Mouse (Mus musculus): Measurements from ENCODE around the gene Capn7.

Gene Capn7

GRCm38 (mm10) chr14:31365350-31365749 lies 28.9 kb downstream of the Capn7 start:
- peak; percentile 82 for DNase-seq (ENCODE audit: low spot score)

DNA sequence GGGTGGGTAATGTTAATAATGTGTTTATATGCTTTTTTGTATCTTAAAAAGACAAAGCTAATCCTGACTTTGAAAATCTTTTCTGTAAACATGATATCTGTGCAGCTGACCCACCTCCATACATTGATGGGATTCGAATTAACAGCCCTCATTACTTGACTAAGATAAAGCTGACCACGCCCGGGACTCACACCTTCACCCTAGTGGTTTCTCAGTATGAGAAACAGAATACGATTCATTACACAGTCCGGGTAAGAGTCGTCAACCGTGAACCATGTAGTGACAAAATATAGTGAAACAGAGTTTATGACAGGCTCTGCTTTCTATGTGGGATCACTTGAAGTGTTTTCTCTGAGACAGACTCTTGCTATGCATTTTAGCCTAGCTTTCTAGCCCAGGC lies 31.5 kb downstream of the Capn7 start:
- DNase-seq (ENCODE audit: low spot score) = no peak

- DNase-seq (ENCODE audit: low spot score) = no peak
Measured at GRCm38 (mm10) chr14:31369377-31369776, 32.9 kb downstream of the Capn7 start.

- no peak for DNase-seq (ENCODE audit: low spot score)
Measured at GRCm38 (mm10) chr14:31374390-31374789, 38.0 kb downstream of the Capn7 start.

GRCm38 (mm10) chr14:31376331-31376730 lies 39.9 kb downstream of the Capn7 start:
- no peak for DNase-seq (ENCODE audit: low spot score)

- DNase-seq (ENCODE audit: low spot score) = no peak
Measured at GRCm38 (mm10) chr14:31382276-31382675, 45.8 kb downstream of the Capn7 start.

DNA sequence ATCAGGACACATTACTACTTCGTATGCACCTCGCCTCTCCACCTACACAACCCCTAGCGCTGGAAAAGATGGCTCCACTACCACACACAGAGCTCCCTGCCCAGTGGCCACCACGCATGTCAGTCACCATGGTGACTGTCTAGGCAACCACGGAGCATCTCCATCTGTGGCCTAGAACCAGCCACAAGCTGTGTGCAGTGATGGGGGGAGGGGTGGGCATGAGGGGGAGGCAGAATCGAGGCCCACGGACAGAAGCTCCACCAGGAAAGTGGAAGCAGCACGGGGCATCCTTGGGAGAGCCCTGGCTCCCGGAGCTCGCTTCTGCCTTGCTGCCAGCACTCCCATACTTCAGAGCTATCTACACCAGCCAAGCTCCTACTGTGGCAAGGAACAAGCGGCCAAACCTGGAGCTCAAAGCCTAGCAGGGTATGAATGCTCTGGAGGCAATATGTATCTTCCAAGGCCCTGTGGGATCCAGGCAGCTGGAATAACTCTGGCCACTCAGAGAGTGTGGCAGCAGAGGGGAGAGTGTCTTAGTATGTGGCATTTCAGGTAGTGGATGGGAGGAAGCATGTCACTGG lies 47.1 kb downstream of the Capn7 start:
- peak; percentile 77 for DNase-seq (ENCODE audit: low spot score)

DNA sequence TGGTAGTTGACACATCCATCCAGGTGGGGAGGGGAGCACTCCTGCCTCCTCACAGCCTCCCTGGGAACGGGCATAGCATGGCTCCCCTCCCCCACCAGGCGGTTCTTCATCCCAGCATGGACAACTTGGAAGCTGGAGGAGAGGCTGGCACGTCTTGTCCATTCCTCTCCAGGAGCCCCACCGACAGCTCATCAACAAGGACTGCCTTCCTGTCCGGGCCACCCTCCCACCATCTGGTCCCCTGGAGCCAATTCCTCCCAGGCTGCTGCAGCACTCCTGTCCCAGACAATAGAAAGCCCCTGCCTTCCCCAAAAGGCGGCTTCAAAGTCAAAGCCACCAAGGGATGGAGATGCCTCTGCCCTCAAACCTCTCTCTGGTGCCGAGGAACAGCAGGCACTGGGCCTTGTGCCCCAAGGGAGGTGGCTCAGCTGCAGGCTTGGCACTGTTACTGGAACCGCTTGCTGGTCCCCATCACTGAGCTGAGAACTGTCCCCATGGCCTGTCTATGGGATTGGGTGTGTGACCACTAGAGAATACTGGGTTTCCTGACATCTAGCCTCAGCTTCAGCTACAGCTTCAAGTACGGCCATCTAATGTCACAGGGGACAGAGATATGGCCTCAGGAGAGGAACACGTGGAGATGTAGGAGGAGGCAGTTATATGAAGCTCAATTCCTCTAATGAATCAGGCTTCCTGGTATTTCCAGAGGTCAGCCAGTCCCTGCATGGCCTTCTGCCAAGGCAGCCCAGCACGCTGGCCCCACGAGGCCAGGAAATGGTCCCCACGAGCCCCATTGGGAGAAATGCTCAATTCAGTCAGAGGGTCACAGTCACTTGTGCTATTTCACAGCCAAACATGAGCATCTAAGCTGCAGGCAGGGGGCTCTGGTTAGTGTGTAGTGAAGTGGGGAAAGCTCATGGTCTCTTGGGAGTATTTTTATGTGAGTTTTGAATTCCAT lies 48.2 kb downstream of the Capn7 start:
- DNase-seq (ENCODE audit: low spot score) = no peak

DNA sequence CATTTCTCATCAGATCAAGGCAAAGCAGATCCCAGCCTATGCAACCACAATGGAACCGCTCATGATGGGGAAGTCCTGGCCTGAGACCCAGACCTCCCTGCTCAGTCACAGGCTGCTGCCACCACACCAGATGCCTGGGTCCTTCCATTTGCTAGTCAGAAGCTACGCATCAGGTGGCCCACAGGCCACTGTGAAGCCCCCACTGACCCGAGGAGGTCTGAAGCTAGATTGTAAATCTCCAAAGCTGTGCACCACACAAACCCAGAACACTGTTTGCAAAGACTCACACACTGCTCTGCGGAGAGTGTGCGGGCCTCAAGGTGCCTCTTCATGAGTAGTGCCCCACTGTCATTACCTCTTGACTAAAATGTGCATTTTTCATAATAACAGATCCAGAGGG lies 49.0 kb downstream of the Capn7 start:
- DNase-seq (ENCODE audit: low spot score) = no peak

- DNase-seq (ENCODE audit: low spot score) = peak; percentile 80
Measured at GRCm38 (mm10) chr14:31385977-31386697, 49.7 kb downstream of the Capn7 start.

DNA sequence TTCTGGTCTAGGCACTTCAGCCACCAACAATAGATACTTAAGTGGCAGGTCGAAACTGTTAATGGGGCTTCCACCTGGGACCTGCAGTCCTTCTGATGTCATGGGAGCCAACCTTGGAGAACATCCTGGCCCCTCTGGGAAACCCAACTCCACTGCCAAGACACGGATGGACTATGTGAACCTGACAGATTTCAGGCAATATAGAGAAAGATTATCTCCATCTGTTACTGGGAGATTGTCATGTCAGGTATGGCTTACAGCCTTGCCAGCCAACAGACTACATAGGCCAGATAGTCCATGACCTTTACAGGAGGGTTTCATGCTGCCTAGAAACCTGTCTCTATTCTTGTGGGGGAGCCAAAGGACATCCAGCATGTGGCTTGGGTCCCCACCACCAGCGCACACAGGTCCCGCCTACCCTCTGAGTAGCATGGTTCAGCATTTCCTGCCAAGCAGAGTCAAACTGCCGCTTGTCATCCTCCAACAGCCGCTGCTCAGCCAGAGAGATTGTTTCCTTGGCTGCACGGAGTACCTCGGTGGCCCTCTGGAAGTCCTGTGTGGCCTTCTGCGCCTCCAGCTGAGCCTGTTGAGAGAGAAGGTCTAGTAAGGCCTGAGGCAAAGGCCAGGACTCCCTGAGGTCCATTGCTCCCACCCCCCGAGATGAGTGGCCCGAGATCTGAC lies 51.0 kb downstream of the Capn7 start:
- DNase-seq (ENCODE audit: low spot score) = peak; percentile 27

- DNase-seq (ENCODE audit: low spot score) = peak; percentile 20
Measured at GRCm38 (mm10) chr14:31388086-31388872, 51.8 kb downstream of the Capn7 start.

- DNase-seq (ENCODE audit: low spot score) = no peak
Measured at GRCm38 (mm10) chr14:31389421-31390147, 53.1 kb downstream of the Capn7 start.

- DNase-seq (ENCODE audit: low spot score) = no peak
Measured at GRCm38 (mm10) chr14:31392300-31392699, 55.9 kb downstream of the Capn7 start.

DNA sequence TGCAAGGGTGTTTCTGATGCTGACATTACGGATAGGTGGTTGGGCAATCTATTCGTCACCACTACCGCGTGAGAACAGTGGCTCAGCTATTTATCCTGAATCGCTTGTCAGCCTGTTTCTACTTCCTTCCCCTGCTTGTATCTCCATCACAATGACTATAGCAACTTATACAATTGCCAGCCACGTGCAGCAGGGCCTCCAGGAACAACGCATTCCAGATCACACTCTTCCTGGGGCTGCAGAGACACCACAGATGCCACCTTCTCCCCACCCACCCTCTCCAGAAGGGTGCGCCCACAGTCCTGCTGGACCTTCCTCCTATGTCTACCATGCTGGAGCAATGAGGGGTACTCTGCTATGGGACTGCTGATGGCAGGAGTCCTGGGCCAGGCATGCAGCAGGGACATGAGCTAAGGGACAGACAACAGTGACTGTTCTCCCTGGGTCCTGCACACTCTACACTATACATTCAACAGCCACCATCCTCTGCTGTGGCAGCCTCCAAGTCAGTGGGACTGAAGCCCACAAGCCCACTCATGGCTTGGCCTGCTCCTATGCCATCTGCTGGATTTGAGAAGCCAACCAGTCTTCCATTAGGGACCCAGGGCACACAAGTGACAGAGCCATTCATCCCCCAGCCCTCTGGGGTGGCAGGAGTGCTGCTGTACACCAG lies 56.6 kb downstream of the Capn7 start:
- DNase-seq (ENCODE audit: low spot score) = peak; percentile 81

DNA sequence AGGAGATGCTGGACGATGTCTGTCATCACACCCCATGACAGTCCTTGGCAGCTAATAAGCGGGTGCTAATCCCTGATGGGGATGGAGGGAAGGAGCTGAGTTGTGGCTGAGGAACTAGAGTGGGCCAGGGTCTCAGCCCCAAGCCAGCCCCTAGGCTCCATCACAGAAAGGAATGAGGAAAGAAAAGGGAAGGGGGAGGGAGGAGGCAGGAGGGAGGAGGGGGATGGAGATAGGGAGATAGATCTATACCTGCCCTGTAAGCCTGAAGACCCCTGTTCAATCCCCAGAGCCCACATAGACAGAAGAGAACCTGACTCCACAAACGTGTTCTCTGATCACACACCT lies 57.1 kb downstream of the Capn7 start:
- DNase-seq (ENCODE audit: low spot score) = no peak

GRCm38 (mm10) chr14:31393936-31394630 lies 57.6 kb downstream of the Capn7 start:
- no peak for DNase-seq (ENCODE audit: low spot score)

DNA sequence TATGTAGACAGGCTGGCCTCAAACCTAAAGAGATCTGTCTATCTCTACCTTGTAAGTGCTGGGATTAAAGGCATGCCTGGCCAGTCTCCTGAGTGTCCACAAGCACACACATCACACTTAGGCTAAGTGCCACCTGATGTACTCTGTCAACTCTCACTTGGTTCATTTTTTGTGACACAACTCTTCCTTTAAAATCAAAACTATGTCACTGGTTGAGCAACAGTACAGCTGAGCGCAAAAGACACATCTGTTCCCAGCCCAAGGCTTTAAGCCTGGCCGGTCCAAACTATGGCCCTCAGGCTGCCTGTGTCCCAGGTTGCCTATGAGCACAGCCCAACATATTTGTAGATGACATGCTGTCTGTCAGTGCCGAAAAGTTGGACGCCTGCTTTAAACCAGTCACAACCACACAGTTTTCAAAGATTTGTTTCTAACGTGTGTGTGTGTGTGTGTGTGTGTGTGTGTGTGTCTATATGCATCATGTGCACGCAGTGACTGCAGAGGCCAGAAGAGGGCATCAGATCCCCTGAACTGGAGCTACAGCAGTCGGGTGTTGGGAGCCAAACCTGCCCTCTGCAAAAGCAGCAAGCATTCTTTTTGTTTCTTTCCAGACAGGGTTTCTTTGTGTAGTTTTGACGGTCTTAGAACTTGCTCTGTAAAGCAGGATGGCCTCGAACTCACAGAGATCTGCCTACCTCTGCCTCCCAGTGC lies 58.5 kb downstream of the Capn7 start:
- no peak for DNase-seq (ENCODE audit: low spot score)

- no peak for DNase-seq (ENCODE audit: low spot score)
Measured at GRCm38 (mm10) chr14:31395629-31396199, 59.3 kb downstream of the Capn7 start.

All from layer of hippocampus, adult 11-12 months (tissue).